Mouse (Mus musculus): ENCODE measurements around the gene Ttc39d.

GRCm38 (mm10) chr17:80234376-80234775 is 27.1 kb downstream of the Ttc39d start:
- TF ChIP-seq CTCF (IDR thresholded peaks at IDR 0.05; ENCODE audit: low read depth, low read length) = no peak
- no peak for TF ChIP-seq POLR2A (IDR thresholded peaks at IDR 0.05; ENCODE audit: borderline replicate concordance, low read depth, low read length)
